Mouse (Mus musculus) gastrocnemius, adult 18-20 months (tissue): ENCODE results near the gene Lmod3. TPM values are rescaled to one million over a fixed set of nuclear protein-coding genes. Genes with fewer than 3 reads are reported as not detected.

Source experiments
- DNase-seq: peaks from one replicate; pipeline ENCODE4 v3.0.0; 2021; ENCODE audit warnings: low spot score
- total RNA-seq, 2 experiments: library from RNA; stranded (reverse); gene quantifications; 2 replicates each; pipeline ENCODE4 v1.2.3; 2021

The Lmod3 gene
- total RNA-seq, 2 experiments from 2014 or later: 104 to 131 TPM

GRCm38 (mm10) chr6:97227067-97227847 lies 25.3 kb downstream of the Lmod3 start:
- no peak for DNase-seq

- no peak for DNase-seq
These were observed 26.5 kb downstream of the Lmod3 start for GRCm38 (mm10) chr6:97226083-97226491.

GRCm38 (mm10) chr6:97224505-97224904 lies 28.1 kb downstream of the Lmod3 start:
- DNase-seq: no peak

GRCm38 (mm10) chr6:97223566-97223965 lies 29.0 kb downstream of the Lmod3 start:
- DNase-seq: no peak

- DNase-seq: no peak
These were observed 29.6 kb downstream of the Lmod3 start for GRCm38 (mm10) chr6:97222931-97223467.

- no peak for DNase-seq
These were observed 30.2 kb downstream of the Lmod3 start for GRCm38 (mm10) chr6:97222321-97222720.

GRCm38 (mm10) chr6:97221205-97222025 lies 31.1 kb downstream of the Lmod3 start:
- no peak for DNase-seq

GRCm38 (mm10) chr6:97220672-97221071 lies 31.9 kb downstream of the Lmod3 start:
- DNase-seq: no peak

GRCm38 (mm10) chr6:97216154-97216821 lies 36.3 kb downstream of the Lmod3 start:
- DNase-seq: no peak

GRCm38 (mm10) chr6:97211981-97212380 lies 40.6 kb downstream of the Lmod3 start:
- peak; percentile 89 for DNase-seq

GRCm38 (mm10) chr6:97210962-97211601 lies 41.5 kb downstream of the Lmod3 start:
- no peak for DNase-seq

GRCm38 (mm10) chr6:97210191-97210961 lies 42.2 kb downstream of the Lmod3 start, which contains the start of gene Arl6ip5:
Gene Arl6ip5, plus strand, starts transcription at chr6:97210689.
- peak; percentile 90 for DNase-seq

GRCm38 (mm10) chr6:97209751-97210150 lies 42.8 kb downstream of the Lmod3 start:
- DNase-seq: no peak

- no peak for DNase-seq
These were observed 43.4 kb downstream of the Lmod3 start for GRCm38 (mm10) chr6:97209201-97209600.

GRCm38 (mm10) chr6:97208406-97208805 lies 44.2 kb downstream of the Lmod3 start:
- no peak for DNase-seq

GRCm38 (mm10) chr6:97207085-97207484 lies 45.5 kb downstream of the Lmod3 start:
- DNase-seq: no peak

GRCm38 (mm10) chr6:97205439-97205885 lies 47.1 kb downstream of the Lmod3 start, which contains the start of gene Uba3:
Gene Uba3, minus strand, starts transcription at chr6:97205647.
- peak; percentile 100 for DNase-seq

- DNase-seq: no peak
These were observed 47.6 kb downstream of the Lmod3 start for GRCm38 (mm10) chr6:97204952-97205351.

GRCm38 (mm10) chr6:97204252-97204869 lies 48.2 kb downstream of the Lmod3 start:
- no peak for DNase-seq

- DNase-seq: no peak
These were observed 50.1 kb downstream of the Lmod3 start for GRCm38 (mm10) chr6:97202477-97202876.
